Mouse (Mus musculus) ES-Bruce4 (cell line): Measurements from ENCODE around the gene Elf1.

Experiments
- CTCF ChIP-seq: IDR thresholded peaks from one replicate; pipeline ENCODE4 v1.8.1; 2011; ENCODE audit warnings: low read depth, low read length
- EP300 ChIP-seq: IDR thresholded peaks from 2 replicates; pipeline ENCODE4 v1.6.1; 2011; ENCODE audit warnings: low read depth, low read length; ENCODE audit not compliant: insufficient read depth
- POLR2A ChIP-seq: IDR thresholded peaks from one replicate; pipeline ENCODE4 v1.8.1; 2011; ENCODE audit warnings: low read length; ENCODE audit not compliant: insufficient read depth

DNA sequence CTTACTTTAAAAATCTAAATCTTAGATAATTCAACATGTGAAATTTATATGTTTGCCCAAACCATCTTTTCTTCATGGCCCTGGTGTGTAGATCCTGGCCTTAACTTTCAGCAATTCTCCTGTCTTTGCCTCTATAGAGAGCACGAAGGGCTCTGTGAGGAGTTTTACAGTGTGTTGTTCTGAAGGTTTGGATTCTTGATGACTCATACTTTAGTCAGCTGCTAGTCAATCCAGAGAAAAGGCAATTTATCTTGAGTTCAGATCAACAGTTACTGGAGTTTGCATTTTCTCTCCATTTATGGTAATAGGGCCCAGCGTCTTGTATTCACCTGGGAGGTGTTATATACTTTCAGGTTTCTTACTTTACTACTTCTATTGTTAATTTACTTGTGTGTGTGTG is 70.9 kb downstream of the Elf1 start:
- no peak for TF ChIP-seq CTCF
- no peak for TF ChIP-seq POLR2A
- TF ChIP-seq EP300 = no peak
